Mouse (Mus musculus): ENCODE measurements around the gene Klc1.

GRCm38 (mm10) chr12:111724638-111725337 is 33.9 kb upstream of the Klc1 start:
- TF ChIP-seq CTCF (conservative IDR thresholded peaks at IDR 0.05; ENCODE audit: insufficient read depth, insufficient read length, low read depth, low read length), result no peak
- no peak for TF ChIP-seq POLR2A (IDR thresholded peaks at IDR 0.05; ENCODE audit: low read depth, low read length)

All from kidney, adult 2 months (tissue).